Mouse (Mus musculus) cerebellum, adult 8-10 months (tissue): ENCODE results near the gene Olfr201.
"Not testable (repeated sequence)": the region's sequence is repeated elsewhere in the genome, so short reads cannot be mapped to it uniquely, and the experiment has no call there.

Source experiments
- DNase-seq: peaks from one replicate; pipeline ENCODE4 v3.0.0; 2022

Gene Olfr201

DNA sequence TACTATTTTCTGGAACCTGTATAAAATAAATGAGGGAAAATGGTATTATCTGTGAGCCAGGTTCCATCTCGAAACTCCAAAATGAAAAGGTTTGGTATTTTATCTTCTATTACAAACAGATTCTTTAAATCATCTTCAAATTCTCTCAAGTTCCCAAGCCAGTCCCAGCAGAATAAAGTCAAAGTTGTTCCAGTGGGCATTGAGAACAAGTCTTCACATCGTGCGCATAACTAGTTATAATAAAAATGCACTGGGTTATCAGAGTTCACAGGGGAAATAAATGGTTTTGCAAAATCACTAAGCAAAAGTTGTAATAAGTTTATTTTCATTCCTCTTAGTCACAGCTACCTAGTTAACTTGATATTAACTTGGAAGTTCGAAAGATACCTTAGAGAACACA, at the start of gene Olfr201:
Gene Olfr201 (minus strand): TSS at position 101 of the 400 bp plus-strand sequence.
- DNase-seq = not testable (repeated sequence)

GRCm38 (mm10) chr16:59318148-59318547, 45.7 kb upstream of the Olfr201 start, which contains the start of gene Olfr204:
Gene Olfr204 (minus strand): TSS chr16:59318248.
- DNase-seq = no peak

DNA sequence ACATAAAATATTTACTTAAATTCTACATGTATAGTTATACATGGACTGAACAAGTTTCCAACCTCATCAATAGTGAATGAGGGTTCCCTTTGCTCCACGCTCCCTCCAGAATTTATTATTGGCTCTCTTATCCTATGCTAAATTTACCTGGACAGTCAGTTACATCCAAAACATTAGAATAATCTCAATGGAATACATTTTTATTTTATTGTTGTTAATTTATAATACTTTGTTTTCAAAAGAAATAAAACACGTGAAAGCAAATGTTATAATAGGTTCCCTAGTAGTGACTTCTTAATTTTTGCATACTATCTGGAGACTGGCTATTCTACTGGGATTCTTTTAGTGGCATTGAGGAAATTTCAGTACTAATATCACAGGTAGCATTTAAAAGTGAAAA, 26.1 kb upstream of the Olfr201 start, which contains the start of gene Olfr203:
Gene Olfr203 (plus strand): TSS at position 301 of the 400 bp plus-strand sequence.
- DNase-seq = no peak

GRCm38 (mm10) chr16:59287576-59287975, 15.1 kb upstream of the Olfr201 start:
- not testable (repeated sequence) for DNase-seq

DNA sequence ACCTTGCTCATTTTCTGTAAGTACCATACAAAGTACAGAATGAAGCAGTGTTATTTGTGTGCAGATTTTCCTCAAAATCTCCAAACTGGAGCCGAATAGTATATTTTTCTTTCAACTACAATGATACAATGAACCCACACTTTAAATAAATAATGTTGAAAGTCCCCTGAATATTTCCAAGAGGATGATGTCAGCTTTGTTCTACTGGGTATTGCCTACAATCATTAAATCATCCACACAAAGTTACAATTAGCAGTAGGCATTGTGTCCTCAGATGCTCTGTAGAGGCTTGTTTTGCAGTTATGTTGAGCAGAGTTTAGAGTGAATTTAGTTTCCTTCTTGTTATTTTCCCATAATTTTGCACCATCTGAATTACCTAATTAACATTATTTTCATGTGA, 14.3 kb upstream of the Olfr201 start, which contains the start of gene Olfr202:
Gene Olfr202 (minus strand): TSS at position 101 of the 400 bp plus-strand sequence.
- no peak for DNase-seq

- no peak for DNase-seq
These were observed 11.0 kb upstream of the Olfr201 start for GRCm38 (mm10) chr16:59283476-59283875.

GRCm38 (mm10) chr16:59280542-59280941, 8.1 kb upstream of the Olfr201 start:
- DNase-seq = no peak

DNA sequence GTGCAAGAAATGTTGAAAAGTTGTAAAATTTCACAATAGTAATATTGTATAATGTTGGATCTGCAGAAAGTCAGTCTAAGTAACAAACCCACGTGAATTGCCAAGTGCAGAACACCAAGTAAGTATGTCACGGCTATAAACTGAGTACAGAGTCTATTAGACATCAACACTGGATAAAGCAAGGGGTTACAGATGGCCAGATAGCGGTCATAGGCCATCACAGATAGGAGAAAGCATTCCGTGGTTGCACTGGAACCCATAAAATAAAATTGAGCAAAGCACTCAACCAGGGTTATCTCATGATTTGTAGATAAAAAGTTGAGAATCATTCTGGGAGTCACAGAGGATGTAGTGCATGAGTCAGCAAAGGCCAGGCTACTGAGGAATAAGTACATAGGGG, 3.3 kb downstream of the Olfr201 start:
- not testable (repeated sequence) for DNase-seq

- DNase-seq = no peak
These were observed 22.7 kb downstream of the Olfr201 start for GRCm38 (mm10) chr16:59249684-59250083.

- not testable (repeated sequence) for DNase-seq
These were observed 52.8 kb downstream of the Olfr201 start, which contains the start of gene Olfr199 for GRCm38 (mm10) chr16:59219667-59220066. Gene Olfr199 (minus strand): TSS chr16:59219767.

- not testable (repeated sequence) for DNase-seq
These were observed 54.6 kb downstream of the Olfr201 start for GRCm38 (mm10) chr16:59217861-59218260.
